8 mouse cellular contexts compared by ENCODE assay signal in the genomic region with DNA sequence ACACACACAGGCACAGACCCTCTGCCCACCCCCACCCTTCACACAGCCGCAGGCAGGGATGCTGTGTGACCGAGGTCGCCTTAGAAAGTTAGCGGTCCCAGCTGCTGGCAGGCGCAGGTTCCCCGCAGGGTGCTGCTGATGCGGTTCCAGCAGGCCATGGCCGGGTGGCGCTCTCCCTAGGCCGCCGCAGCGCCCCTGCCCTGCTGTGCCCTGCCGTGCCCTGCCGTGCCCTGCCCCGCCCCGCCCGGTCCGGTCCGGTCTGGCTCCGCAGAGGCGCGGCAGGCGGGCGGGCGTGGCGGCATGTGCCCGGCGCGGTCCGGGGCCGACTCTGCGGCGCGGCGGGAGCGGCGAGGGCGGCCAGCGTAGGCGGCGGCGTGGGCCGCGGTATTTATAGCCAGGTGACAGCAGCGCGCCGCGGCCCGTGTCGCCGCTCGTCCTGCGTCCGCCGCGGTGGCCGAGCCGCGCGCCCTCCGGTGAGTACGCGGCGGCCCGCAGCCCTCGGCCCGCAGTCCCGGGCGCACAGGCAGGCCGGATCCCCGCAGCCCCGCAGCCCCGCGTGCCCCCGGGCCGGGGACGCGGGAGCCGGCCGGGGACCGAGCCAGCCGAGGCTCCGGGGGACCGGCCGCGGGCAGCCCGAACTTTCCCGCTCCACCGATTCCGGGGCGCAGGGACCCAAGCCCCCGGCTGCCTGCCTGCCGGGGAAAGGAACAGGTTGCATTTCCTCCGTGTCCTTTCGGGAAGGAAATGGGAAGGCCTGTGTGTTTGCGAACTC. TPM values are rescaled to one million over a fixed set of nuclear protein-coding genes. Genes with fewer than 3 reads are reported as not detected.
A peak's percentile ranks its signal among the peaks of the same experiment; 100 is the strongest.
DNase-seq lines count a peak whose midpoint lies in the region; ATAC-seq and TF ChIP-seq lines count a peak whose summit lies in the region.

A gene (plus strand): TSS at position 403 of the 772 bp plus-strand sequence.

- no peaks in the 10 kb centered on the region for H3K36me3 ChIP-seq in forebrain, postnatal 0 days (ENCODE audit: insufficient read depth)
- H3K36me3 ChIP-seq in hindbrain, embryonic 10.5 days: no peaks in the 10 kb centered on the region
- no peaks in the 10 kb centered on the region for H3K36me3 ChIP-seq in limb, embryonic 11.5 days (ENCODE audit: control insufficient read depth, insufficient read depth, low read length)
- no peaks in the 10 kb centered on the region for H3K36me3 ChIP-seq in midbrain, embryonic 12.5 days

- peak within 1 kb of the TSS; percentile 97 for H3K4me2 ChIP-seq in forebrain, postnatal 0 days (ENCODE audit: low read depth)
- H3K4me2 ChIP-seq in limb, embryonic 11.5 days (ENCODE audit: low read depth, severe bottlenecking): peak within 1 kb of the TSS; percentile 98
- peak within 1 kb of the TSS; percentile 100 for H3K4me2 ChIP-seq in midbrain, embryonic 12.5 days (replicated peaks)

- H3K9me3 ChIP-seq in forebrain, postnatal 0 days (ENCODE audit: low read length): no peaks in the 10 kb centered on the region
- no peaks in the 10 kb centered on the region for H3K9me3 ChIP-seq in hindbrain, embryonic 10.5 days
- H3K9me3 ChIP-seq in limb, embryonic 11.5 days (ENCODE audit: control insufficient read depth, low read length): no peaks in the 10 kb centered on the region
- H3K9me3 ChIP-seq in midbrain, embryonic 12.5 days: no peaks in the 10 kb centered on the region

- H3K27ac ChIP-seq in forebrain, postnatal 0 days (ENCODE audit: low read depth, low read length): 0 out of 2 replicates have a peak within 1 kb of the TSS, but pooled peaks have one; percentile 6
- peak within 1 kb of the TSS; percentile 82 for H3K27ac ChIP-seq in hindbrain, embryonic 10.5 days
- H3K27ac ChIP-seq in limb, embryonic 11.5 days (replicated peaks; ENCODE audit: low read depth, low read length): no peak within 1 kb of the TSS
- H3K27ac ChIP-seq in midbrain, embryonic 12.5 days (replicated peaks): no peak within 1 kb of the TSS

- H3K27me3 ChIP-seq in forebrain, postnatal 0 days (ENCODE audit: insufficient read depth, low read length): 0 out of 2 replicates have a peak, but pooled peaks cover 3% of the 10 kb centered on the region
- peaks cover 33% of the 10 kb centered on the region for H3K27me3 ChIP-seq in hindbrain, embryonic 10.5 days (ENCODE audit: insufficient read depth, poor library complexity, severe bottlenecking)
- peaks cover 14% of the 10 kb centered on the region; the same call in 1 of the 2 replicates for H3K27me3 ChIP-seq in limb, embryonic 11.5 days (ENCODE audit: control insufficient read depth, insufficient read depth, low read length)
- peaks cover 31% of the 10 kb centered on the region for H3K27me3 ChIP-seq in midbrain, embryonic 12.5 days

- H3K4me1 ChIP-seq in forebrain, postnatal 0 days (ENCODE audit: insufficient read depth): no peaks in the 10 kb centered on the region
- peaks cover 5% of the 10 kb centered on the region for H3K4me1 ChIP-seq in hindbrain, embryonic 10.5 days (replicated peaks)
- H3K4me1 ChIP-seq in limb, embryonic 11.5 days (ENCODE audit: control insufficient read depth, insufficient read depth, low read length): 0 out of 2 replicates have a peak, but pooled peaks cover 2% of the 10 kb centered on the region
- H3K4me1 ChIP-seq in midbrain, embryonic 12.5 days: peaks cover 4% of the 10 kb centered on the region; the same call in 1 of the 2 replicates

- peak; percentile 3 for DNase-seq in CD4-positive, CD25-positive, alpha-beta regulatory T cell, adult 2 months (ENCODE audit: low read depth, low spot score)
- DNase-seq in cerebellum, adult 18-20 months: peak; percentile 58 to 80
- DNase-seq in forebrain, postnatal 0 days: no peak
- DNase-seq in hindbrain, embryonic 10.5 days (ENCODE audit: low spot score): peak; percentile 50
- peak; percentile 58 for DNase-seq in limb, embryonic 11.5 days (ENCODE audit: low spot score)
- peak; percentile 48 for DNase-seq in urinary bladder, adult 2 months (ENCODE audit: low spot score)

- no peak for TF ChIP-seq CTCF in forebrain, postnatal 0 days (IDR thresholded peaks at IDR 0.05; ENCODE audit: low read depth)

- peak within 1 kb of the TSS; percentile 77 for H3K9ac ChIP-seq in forebrain, postnatal 0 days
- H3K9ac ChIP-seq in limb, embryonic 11.5 days (ENCODE audit: low read length): peak within 1 kb of the TSS; percentile 77
- peak within 1 kb of the TSS; percentile 78 for H3K9ac ChIP-seq in midbrain, embryonic 12.5 days (replicated peaks)

- under 1% methylated on average over 89 of the region's 96 CpGs for WGBS in forebrain, postnatal 0 days
- 1% methylated on average over 87 of the region's 96 CpGs for WGBS in hindbrain, embryonic 10.5 days
- under 1% methylated on average over 52 of the region's 96 CpGs for WGBS in limb, embryonic 11.5 days
- WGBS in midbrain, embryonic 12.5 days: under 1% methylated on average over 62 of the region's 96 CpGs

- no peak for ATAC-seq in CD4-positive, CD25-positive, alpha-beta regulatory T cell, adult 4 months
- ATAC-seq in forebrain, postnatal 0 days: peak; percentile 86
- peak; percentile 62 for ATAC-seq in limb, embryonic 11.5 days (ENCODE audit: insufficient number of reproducible peaks, low FRiP score, low TSS enrichment, low read depth)
- peak; percentile 87 for ATAC-seq in midbrain, embryonic 12.5 days (ENCODE audit: low FRiP score, low read depth)

- H3K4me3 ChIP-seq in forebrain, postnatal 0 days (ENCODE audit: low read depth, low read length): peak within 1 kb of the TSS; percentile 68
- H3K4me3 ChIP-seq in hindbrain, embryonic 10.5 days: peak within 1 kb of the TSS; percentile 82
- H3K4me3 ChIP-seq in limb, embryonic 11.5 days (ENCODE audit: low read depth, low read length): peak within 1 kb of the TSS; percentile 49
- H3K4me3 ChIP-seq in midbrain, embryonic 12.5 days: peak within 1 kb of the TSS; percentile 78

RNA-seq across cellular contexts. Expression of the gene that starts here (rescaled TPM):
- not detected for polyA plus RNA-seq in CD4-positive, CD25-positive, alpha-beta regulatory T cell, adult 4 months (2017; shearing (Covaris generic))
- total RNA-seq in forebrain, postnatal 0 days (2014; rRNA removed): 13.8 and 15.2 TPM in 2 replicates
- 7.6 and 11.6 TPM in 2 replicates for polyA plus RNA-seq in forebrain, postnatal 0 days (2015; fragmentation: Nextera tagmentation; extraction: Ambion mirVana)
- 1.0 and 1.2 TPM in 2 replicates for polyA plus RNA-seq in hindbrain, embryonic 10.5 days (2016; fragmentation: Nextera tagmentation; extraction: Ambion mirVana)
- 1.0 and 1.7 TPM in 2 replicates for polyA plus RNA-seq in limb, embryonic 11.5 days (2014; fragmentation: Nextera tagmentation; extraction: Ambion mirVana)
- polyA plus RNA-seq in midbrain, embryonic 12.5 days (2016; fragmentation: Nextera tagmentation; extraction: Ambion mirVana): 1.7 and 2.2 TPM in 2 replicates
- 1.1 and 1.3 TPM in 2 replicates for polyA plus RNA-seq in urinary bladder, adult 2 months (2012; rRNA removed)

Comparison
In these comparisons a context has a peak if more than half of its experiments do, and no peak if none do; other contexts are left out.
1. H3K27ac ChIP-seq: peak in forebrain, postnatal 0 days (single experiment) and hindbrain, embryonic 10.5 days (single experiment); none in limb, embryonic 11.5 days (single experiment) and midbrain, embryonic 12.5 days (single experiment).
2. Peak in every context shown above with its lines, with median percentiles within 50 percentile points of each other: H3K4me2 ChIP-seq, H3K4me3 ChIP-seq and H3K9ac ChIP-seq.